Mouse (Mus musculus): ENCODE measurements around the gene Scnn1b. TPM values are rescaled to one million over a fixed set of nuclear protein-coding genes. Genes with fewer than 3 reads are reported as not detected.

Gene Scnn1b
- total RNA-seq, 4 experiments from 2014 or later, result 0.11 to 0.44 (median 0.13) TPM

Other genes with a start within 250 kb of the Scnn1b start
- 10 to 100 TPM; 14.1 to 18.5 (median 16.1) TPM for gene Usp31, start 157.8 kb upstream of the Scnn1b start, total RNA-seq (2022)
- under 1 TPM in 1 of 4 experiments, not detected in 3; 0.10 TPM for gene Scnn1g, start 130.6 kb upstream of the Scnn1b start, total RNA-seq (2022)
- gene Cog7, start 116.7 kb downstream of the Scnn1b start, total RNA-seq (2022), result 10 to 100 TPM; 31.8 to 48.8 (median 40.1) TPM
- 10 to 100 TPM; 18.0 to 29.3 (median 22.4) TPM for gene Gga2, start 156.2 kb downstream of the Scnn1b start, total RNA-seq (2022)
- gene Ubfd1, start 202.1 kb downstream of the Scnn1b start, total RNA-seq (2022), result 10 to 100 TPM; 46.0 to 56.0 (median 50.4) TPM
- gene Ears2, start 202.2 kb downstream of the Scnn1b start, total RNA-seq (2022), result 10 to 100 TPM; 17.8 to 23.3 (median 20.0) TPM
- 100 to 1,000 TPM; 279 to 424 (median 346) TPM for gene Ndufab1, start 236.8 kb downstream of the Scnn1b start, total RNA-seq (2022)

Measured in adrenal gland, adult 8-10 months (tissue).